Mouse (Mus musculus) ES-Bruce4 (cell line): ENCODE data around the gene Cgnl1. TPM values are rescaled to one million over a fixed set of nuclear protein-coding genes. Genes with fewer than 3 reads are reported as not detected.

ENCODE experiments used
- H3K27ac ChIP-seq: 2 replicates; pipeline ENCODE4 v1.5.1; 2012; ENCODE audit warnings: low read length, inconsistent platforms; ENCODE audit not compliant: insufficient read depth
- H3K27me3 ChIP-seq: 2 replicates; pipeline ENCODE4 v1.6.1; 2012; ENCODE audit warnings: mild to moderate bottlenecking, low read length, inconsistent platforms; ENCODE audit not compliant: control insufficient read depth, poor library complexity, insufficient read depth, severe bottlenecking
- H3K36me3 ChIP-seq: 2 replicates; pipeline ENCODE4 v1.6.1; 2012; ENCODE audit warnings: inconsistent platforms, mild to moderate bottlenecking, low read length, moderate library complexity; ENCODE audit not compliant: control insufficient read depth, poor library complexity, insufficient read depth, severe bottlenecking
- H3K4me1 ChIP-seq: one replicate; pipeline ENCODE4 v1.8.1; 2011; ENCODE audit warnings: low read length; ENCODE audit not compliant: control insufficient read depth, insufficient read depth
- H3K4me3 ChIP-seq: 2 replicates; pipeline ENCODE4 v1.5.1; 2011; ENCODE audit warnings: low read depth, mild to moderate bottlenecking, low read length
- H3K9ac ChIP-seq: 2 replicates; pipeline ENCODE4 v1.6.1; 2012; ENCODE audit warnings: low read depth, mild to moderate bottlenecking, inconsistent platforms; ENCODE audit not compliant: poor library complexity, severe bottlenecking
- H3K9me3 ChIP-seq: replicated peaks from 2 replicates; pipeline ENCODE4 v1.6.1; 2012; ENCODE audit warnings: mild to moderate bottlenecking, low read length, inconsistent platforms; ENCODE audit not compliant: control insufficient read depth, poor library complexity, insufficient read depth, severe bottlenecking
- CTCF ChIP-seq: IDR thresholded peaks from one replicate; pipeline ENCODE4 v1.8.1; 2011; ENCODE audit warnings: low read depth, low read length
- EP300 ChIP-seq: IDR thresholded peaks from 2 replicates; pipeline ENCODE4 v1.6.1; 2011; ENCODE audit warnings: low read depth, low read length; ENCODE audit not compliant: insufficient read depth
- POLR2A ChIP-seq: IDR thresholded peaks from one replicate; pipeline ENCODE4 v1.8.1; 2011; ENCODE audit warnings: low read length; ENCODE audit not compliant: insufficient read depth
- polyA plus RNA-seq: library from polyadenylated mRNA; stranded (reverse); fragments of >200 nt; gene quantifications from 2 replicates; pipeline ENCODE4 v1.2.4, GENCODE M21; 2011; ENCODE audit warnings: low read depth; ENCODE audit not compliant: missing spikeins, insufficient read depth, insufficient read length

Cgnl1 gene
- polyA plus RNA-seq, 1 experiment, result 11.3 TPM

- H3K9ac ChIP-seq, result no peak overlapping the region
- TF ChIP-seq POLR2A (no peak), CTCF (no peak), EP300 (no peak)
These were observed 96.9 kb downstream of the Cgnl1 start for GRCm38 (mm10) chr9:71674476-71674875.

GRCm38 (mm10) chr9:71672495-71672894 lies 98.9 kb downstream of the Cgnl1 start:
- TF ChIP-seq CTCF, result peak; percentile 15
- no peak for TF ChIP-seq POLR2A
- no peak for TF ChIP-seq EP300
- H3K27ac ChIP-seq, result no peak overlapping the region
- H3K4me1 ChIP-seq, result peaks cover 2% of the 10 kb centered on the region
- H3K4me3 ChIP-seq, result no peak overlapping the region
- no peaks in the 10 kb centered on the region for H3K27me3 ChIP-seq
- H3K9me3 ChIP-seq, result 0 out of 2 replicates have a peak, but pooled peaks cover 2% of the 10 kb centered on the region
- H3K9ac ChIP-seq, result no peak overlapping the region
- no peaks in the 10 kb centered on the region for H3K36me3 ChIP-seq

More at GRCm38 (mm10) chr9:71674476-71674875, 96.9 kb downstream of the Cgnl1 start:
- H3K27ac ChIP-seq, result no peak overlapping the region
- no peaks in the 10 kb centered on the region for H3K27me3 ChIP-seq
- no peaks in the 10 kb centered on the region for H3K36me3 ChIP-seq
- no peak overlapping the region for H3K4me3 ChIP-seq
- H3K9me3 ChIP-seq, result 0 out of 2 replicates have a peak, but pooled peaks cover 2% of the 10 kb centered on the region
- no peaks in the 10 kb centered on the region for H3K4me1 ChIP-seq

- 0 out of 2 replicates have a peak, but pooled peaks cover 2% of the 10 kb centered on the region for H3K9me3 ChIP-seq
- H3K36me3 ChIP-seq, result no peaks in the 10 kb centered on the region
These were observed 100.7 kb downstream of the Cgnl1 start for GRCm38 (mm10) chr9:71670677-71671076.

GRCm38 (mm10) chr9:71667616-71668015 lies 103.8 kb downstream of the Cgnl1 start:
- no peak overlapping the region for H3K4me3 ChIP-seq

More at GRCm38 (mm10) chr9:71670677-71671076, 100.7 kb downstream of the Cgnl1 start:
- TF ChIP-seq EP300, result no peak
- no peak for TF ChIP-seq POLR2A
- no peak for TF ChIP-seq CTCF
- Histone ChIP-seq H3K4me1 (peaks cover 2% of the 10 kb centered on the region), H3K4me3 (no peak overlapping the region), H3K27me3 (no peaks in the 10 kb centered on the region), H3K27ac (no peak overlapping the region), H3K9ac (no peak overlapping the region)

GRCm38 (mm10) chr9:71666432-71666831 lies 105.0 kb downstream of the Cgnl1 start:
- Histone ChIP-seq H3K4me1 (peaks cover 2% of the 10 kb centered on the region), H3K27ac (no peak overlapping the region), H3K9me3 (no peaks in the 10 kb centered on the region), H3K27me3 (no peaks in the 10 kb centered on the region), H3K9ac (no peak overlapping the region), H3K4me3 (no peak overlapping the region), H3K36me3 (no peaks in the 10 kb centered on the region)
- TF ChIP-seq POLR2A, result no peak
- no peak for TF ChIP-seq CTCF
- TF ChIP-seq EP300, result no peak

More at GRCm38 (mm10) chr9:71667616-71668015, 103.8 kb downstream of the Cgnl1 start:
- Histone ChIP-seq H3K9ac (no peak overlapping the region), H3K27ac (no peak overlapping the region), H3K4me1 (peaks cover 2% of the 10 kb centered on the region), H3K9me3 (0 out of 2 replicates have a peak, but pooled peaks cover under 1% of the 10 kb centered on the region), H3K27me3 (no peaks in the 10 kb centered on the region), H3K36me3 (no peaks in the 10 kb centered on the region)
- TF ChIP-seq CTCF (no peak), POLR2A (no peak), EP300 (no peak)

GRCm38 (mm10) chr9:71665493-71665892 lies 105.9 kb downstream of the Cgnl1 start:
- TF ChIP-seq CTCF (no peak), EP300 (no peak), POLR2A (no peak)
- Histone ChIP-seq H3K27me3 (no peaks in the 10 kb centered on the region), H3K4me3 (no peak overlapping the region), H3K36me3 (no peaks in the 10 kb centered on the region), H3K27ac (no peak overlapping the region), H3K4me1 (peaks cover 2% of the 10 kb centered on the region), H3K9ac (no peak overlapping the region), H3K9me3 (no peaks in the 10 kb centered on the region)
